Mouse (Mus musculus): ENCODE results near the gene Ell2. TPM values are rescaled to one million over a fixed set of nuclear protein-coding genes. Genes with fewer than 3 reads are reported as not detected.

Gene Ell2
- polyA plus RNA-seq, 1 experiment from 2014 or later = 13.7 TPM

GRCm38 (mm10) chr13:75738536-75738935 is 32.0 kb downstream of the Ell2 start:
- peaks cover 53% of the 10 kb centered on the region for H3K4me1 ChIP-seq (ENCODE audit: insufficient read depth)
- no peak for TF ChIP-seq CTCF (IDR thresholded peaks at IDR 0.05; ENCODE audit: low read depth)
- no peak for TF ChIP-seq EP300 (IDR thresholded peaks at IDR 0.05; ENCODE audit: low read depth)
- H3K27ac ChIP-seq (ENCODE audit: low read depth) = peak overlapping the region; percentile 66
- DNase-seq = no peak
- peaks cover 8% of the 10 kb centered on the region for H3K36me3 ChIP-seq (replicated peaks; ENCODE audit: insufficient read depth, low read length)
- H3K9ac ChIP-seq (replicated peaks) = no peak overlapping the region
- 21% methylated on average over 6 of the region's 6 CpGs for WGBS (ENCODE audit: insufficient replicate concordance)
- no peaks in the 10 kb centered on the region for H3K27me3 ChIP-seq (ENCODE audit: insufficient read depth, low read length)
- H3K4me2 ChIP-seq (ENCODE audit: low read depth, low read length) = peak overlapping the region; percentile 54
- ATAC-seq = no peak
- no peaks in the 10 kb centered on the region for H3K9me3 ChIP-seq (ENCODE audit: low read length)
- no peak overlapping the region for H3K4me3 ChIP-seq (ENCODE audit: low read depth, low read length)

GRCm38 (mm10) chr13:75738957-75739356 is 32.4 kb downstream of the Ell2 start:
- DNase-seq (no peak), ATAC-seq (peak; percentile 75)
- H3K4me3 ChIP-seq (ENCODE audit: low read depth, low read length) = no peak overlapping the region
- TF ChIP-seq CTCF (IDR thresholded peaks at IDR 0.05; ENCODE audit: low read depth) (no peak), EP300 (IDR thresholded peaks at IDR 0.05; ENCODE audit: low read depth) (peak; percentile 28; the same call in 1 of the 2 replicates)
- H3K9me3 ChIP-seq (ENCODE audit: low read length) = no peaks in the 10 kb centered on the region
- peaks cover 50% of the 10 kb centered on the region for H3K4me1 ChIP-seq (ENCODE audit: insufficient read depth)
- H3K9ac ChIP-seq (replicated peaks) = peak overlapping the region; percentile 24; the same call in 1 of the 2 replicates
- no peaks in the 10 kb centered on the region for H3K27me3 ChIP-seq (ENCODE audit: insufficient read depth, low read length)
- peak overlapping the region; percentile 66 for H3K27ac ChIP-seq (ENCODE audit: low read depth)
- peak overlapping the region; percentile 54 for H3K4me2 ChIP-seq (ENCODE audit: low read depth, low read length)
- peaks cover 8% of the 10 kb centered on the region for H3K36me3 ChIP-seq (replicated peaks; ENCODE audit: insufficient read depth, low read length)
- 41% methylated on average over 3 of the region's 3 CpGs for WGBS (ENCODE audit: insufficient replicate concordance)

GRCm38 (mm10) chr13:75740018-75740417 is 33.5 kb downstream of the Ell2 start:
- Histone ChIP-seq H3K4me1 (ENCODE audit: insufficient read depth) (peaks cover 55% of the 10 kb centered on the region), H3K27ac (ENCODE audit: low read depth) (peak overlapping the region; percentile 19; the same call in 1 of the 2 replicates), H3K9ac (replicated peaks) (no peak overlapping the region), H3K9me3 (ENCODE audit: low read length) (no peaks in the 10 kb centered on the region), H3K27me3 (ENCODE audit: insufficient read depth, low read length) (no peaks in the 10 kb centered on the region), H3K4me3 (ENCODE audit: low read depth, low read length) (no peak overlapping the region), H3K4me2 (ENCODE audit: low read depth, low read length) (no peak overlapping the region; the same call in 1 of the 2 replicates), H3K36me3 (replicated peaks; ENCODE audit: insufficient read depth, low read length) (peaks cover 8% of the 10 kb centered on the region)
- TF ChIP-seq CTCF (IDR thresholded peaks at IDR 0.05; ENCODE audit: low read depth) (no peak), EP300 (IDR thresholded peaks at IDR 0.05; ENCODE audit: low read depth) (no peak)
- WGBS (ENCODE audit: insufficient replicate concordance) = 52% methylated on average over 3 of the region's 3 CpGs
- ATAC-seq (no peak), DNase-seq (no peak)

- Histone ChIP-seq H3K4me1 (ENCODE audit: insufficient read depth) (peaks cover 58% of the 10 kb centered on the region), H3K36me3 (replicated peaks; ENCODE audit: insufficient read depth, low read length) (peaks cover 8% of the 10 kb centered on the region), H3K9me3 (ENCODE audit: low read length) (no peaks in the 10 kb centered on the region), H3K4me3 (ENCODE audit: low read depth, low read length) (no peak overlapping the region), H3K9ac (replicated peaks) (no peak overlapping the region), H3K27ac (ENCODE audit: low read depth) (peak overlapping the region; percentile 37; the same call in 1 of the 2 replicates), H3K4me2 (ENCODE audit: low read depth, low read length) (peak overlapping the region; percentile 22; the same call in 1 of the 2 replicates), H3K27me3 (ENCODE audit: insufficient read depth, low read length) (no peaks in the 10 kb centered on the region)
- DNase-seq (no peak), ATAC-seq (no peak)
- 82% methylated on average over 3 of the region's 3 CpGs for WGBS (ENCODE audit: insufficient replicate concordance)
- TF ChIP-seq CTCF (IDR thresholded peaks at IDR 0.05; ENCODE audit: low read depth) (no peak), EP300 (IDR thresholded peaks at IDR 0.05; ENCODE audit: low read depth) (no peak)
These were observed 34.6 kb downstream of the Ell2 start for GRCm38 (mm10) chr13:75741119-75741518.

DNA sequence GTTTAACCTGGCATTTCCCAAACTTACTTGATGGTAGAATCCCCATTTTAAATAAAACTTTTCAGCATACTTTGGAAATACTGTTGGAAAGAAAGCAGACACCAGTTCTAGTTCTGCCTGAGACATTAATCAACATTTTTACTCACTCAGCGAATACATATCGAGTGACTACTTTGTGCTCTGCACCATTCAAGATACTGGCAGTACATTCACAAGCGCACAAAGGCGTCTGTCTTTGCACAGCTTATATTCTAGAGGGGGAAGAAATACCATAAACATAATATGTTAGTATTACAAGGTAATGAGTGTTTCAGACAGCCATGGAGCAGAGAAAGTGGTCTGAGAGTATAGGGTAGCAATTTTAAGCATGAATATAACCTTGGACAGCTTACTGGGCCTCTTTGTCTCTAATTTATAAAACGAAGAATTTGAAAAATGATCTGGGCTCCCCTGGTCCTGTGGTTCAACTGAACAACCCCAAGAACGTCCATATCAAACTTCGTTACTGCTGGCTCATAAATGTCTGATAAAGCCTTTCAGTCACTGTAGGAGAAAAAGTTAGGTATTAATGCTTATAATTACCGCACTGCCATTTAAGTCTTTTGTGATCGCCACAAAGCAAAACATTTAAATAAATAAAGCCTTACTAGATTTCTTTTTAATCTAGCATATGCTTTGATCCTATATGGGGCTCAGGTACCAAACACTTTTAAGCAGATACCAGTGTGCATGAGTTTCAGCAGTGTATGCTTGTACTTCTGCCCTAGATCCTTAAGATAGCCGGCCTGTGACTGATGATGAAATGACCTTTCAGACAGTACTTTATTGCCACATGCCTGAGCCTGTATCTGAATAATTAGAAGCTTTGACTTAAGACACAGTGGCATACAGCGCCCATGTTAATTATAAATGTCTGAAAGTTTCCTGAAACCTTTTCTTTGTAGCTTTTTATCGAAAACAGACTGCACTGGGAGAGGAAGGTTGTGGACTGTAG is 35.5 kb downstream of the Ell2 start:
- peaks cover 58% of the 10 kb centered on the region for H3K4me1 ChIP-seq (ENCODE audit: insufficient read depth)
- H3K9ac ChIP-seq (replicated peaks) = no peak overlapping the region
- 57% methylated on average over 12 of the region's 12 CpGs for WGBS (ENCODE audit: insufficient replicate concordance)
- peak overlapping the region; percentile 22; the same call in 1 of the 2 replicates for H3K4me2 ChIP-seq (ENCODE audit: low read depth, low read length)
- peaks cover 8% of the 10 kb centered on the region for H3K36me3 ChIP-seq (replicated peaks; ENCODE audit: insufficient read depth, low read length)
- ATAC-seq (no peak), DNase-seq (no peak)
- H3K27ac ChIP-seq (ENCODE audit: low read depth) = peak overlapping the region; percentile 37; the same call in 1 of the 2 replicates
- TF ChIP-seq EP300 (IDR thresholded peaks at IDR 0.05; ENCODE audit: low read depth) = peak; percentile 30; the same call in 1 of the 2 replicates
- TF ChIP-seq CTCF (IDR thresholded peaks at IDR 0.05; ENCODE audit: low read depth) = no peak
- H3K9me3 ChIP-seq (ENCODE audit: low read length) = no peaks in the 10 kb centered on the region
- no peak overlapping the region for H3K4me3 ChIP-seq (ENCODE audit: low read depth, low read length)
- H3K27me3 ChIP-seq (ENCODE audit: insufficient read depth, low read length) = no peaks in the 10 kb centered on the region

DNA sequence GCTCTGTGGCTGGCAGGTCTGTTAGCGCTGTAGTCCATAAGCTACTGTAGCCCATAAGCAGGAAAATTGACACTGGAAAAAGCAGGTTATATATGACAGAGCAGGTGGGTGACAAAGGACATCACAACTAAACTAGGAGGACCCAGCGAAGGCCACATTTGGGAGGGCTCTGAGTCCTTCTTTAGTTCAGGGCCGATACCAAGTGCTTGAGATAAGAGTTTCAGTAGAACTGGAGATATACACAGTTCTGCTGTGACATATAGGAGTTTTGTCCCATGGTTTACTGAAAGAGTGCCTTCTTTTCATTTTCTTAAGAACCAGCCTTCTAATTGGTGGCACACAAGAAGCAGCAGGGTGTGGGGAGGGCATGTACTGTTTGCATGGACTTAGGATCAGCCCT is 36.4 kb downstream of the Ell2 start:
- no peak overlapping the region for H3K4me3 ChIP-seq (ENCODE audit: low read depth, low read length)
- 68% methylated on average over 3 of the region's 3 CpGs for WGBS (ENCODE audit: insufficient replicate concordance)
- no peak overlapping the region for H3K9ac ChIP-seq (replicated peaks)
- H3K4me2 ChIP-seq (ENCODE audit: low read depth, low read length) = no peak overlapping the region; the same call in 1 of the 2 replicates
- no peak for ATAC-seq
- peaks cover 56% of the 10 kb centered on the region for H3K4me1 ChIP-seq (ENCODE audit: insufficient read depth)
- no peaks in the 10 kb centered on the region for H3K9me3 ChIP-seq (ENCODE audit: low read length)
- H3K36me3 ChIP-seq (replicated peaks; ENCODE audit: insufficient read depth, low read length) = peaks cover 8% of the 10 kb centered on the region
- H3K27ac ChIP-seq (ENCODE audit: low read depth) = no peak overlapping the region
- H3K27me3 ChIP-seq (ENCODE audit: insufficient read depth, low read length) = no peaks in the 10 kb centered on the region
- TF ChIP-seq CTCF (IDR thresholded peaks at IDR 0.05; ENCODE audit: low read depth) (no peak), EP300 (IDR thresholded peaks at IDR 0.05; ENCODE audit: low read depth) (no peak)
- DNase-seq = no peak
